Mouse (Mus musculus) kidney, postnatal 0 days (tissue): ENCODE measurements around the gene Amotl2. TPM values are rescaled to one million over a fixed set of nuclear protein-coding genes. Genes with fewer than 3 reads are reported as not detected.

Experiments used
- ATAC-seq: fragments of 200-750 bp; cut with Nextera tagmentation; replicated peaks from 2 replicates; pipeline ENCODE4 v1.8.0; 2017; ENCODE audit warnings: low read depth, moderate number of reproducible peaks, moderate TSS enrichment, moderate library complexity; ENCODE audit not compliant: low FRiP score
- DNase-seq: peaks from one replicate; pipeline ENCODE4 v3.0.0-alpha.2; 2016; ENCODE audit warnings: low spot score
- H3K27ac ChIP-seq: fragments of 300-500 bp; sonication (generic); 2 replicates; pipeline ENCODE4 v1.5.1; 2014; ENCODE audit warnings: mild to moderate bottlenecking
- H3K27me3 ChIP-seq: fragments of 300-500 bp; sonication (generic); 2 replicates; pipeline ENCODE4 v1.6.1; 2014; ENCODE audit warnings: low read length, mixed read lengths; ENCODE audit not compliant: insufficient read depth
- H3K36me3 ChIP-seq: fragments of 300-500 bp; sonication (generic); 2 replicates; pipeline ENCODE4 v1.6.1; 2014; ENCODE audit warnings: low read length, mixed read lengths; ENCODE audit not compliant: insufficient read depth
- H3K4me1 ChIP-seq: fragments of 300-500 bp; sonication (generic); replicated peaks from 2 replicates; pipeline ENCODE4 v1.6.1; 2014; ENCODE audit warnings: antibody characterized with exemption, low read length, mixed read lengths; ENCODE audit not compliant: insufficient read depth
- H3K4me2 ChIP-seq: fragments of 300-500 bp; sonication (generic); 2 replicates; pipeline ENCODE4 v1.6.1; 2014; ENCODE audit warnings: mild to moderate bottlenecking, low read length, moderate library complexity, mixed read lengths
- H3K4me3 ChIP-seq: fragments of 300-500 bp; sonication (generic); replicated peaks from 2 replicates; pipeline ENCODE4 v1.5.1; 2014; ENCODE audit warnings: low read depth, low read length
- H3K9ac ChIP-seq: fragments of 300-500 bp; sonication (generic); 2 replicates; pipeline ENCODE4 v1.6.1; 2014; ENCODE audit warnings: low read depth, low read length
- H3K9me3 ChIP-seq: fragments of 300-500 bp; sonication (generic); replicated peaks from 2 replicates; pipeline ENCODE4 v1.6.1; 2016; ENCODE audit warnings: low read length, inconsistent platforms, mixed read lengths
- CTCF ChIP-seq: IDR thresholded peaks from 2 replicates; pipeline ENCODE4 v1.5.1; 2016; ENCODE audit warnings: antibody characterized with exemption, low read depth, mild to moderate bottlenecking, moderate library complexity
- WGBS: fragments of 180-500 bp; shearing (Covaris S2); extraction: QIAGEN DNeasy Blood & Tissue Kit; methylation state at CpG from one replicate; pipeline ENCODE4 v1.1.7; 2014; 5-methylcytosine and 5-hydroxymethylcytosine counted together
- polyA plus RNA-seq: library from polyadenylated mRNA; unstranded; fragments of >200 nt; fragmentation: Nextera tagmentation; extraction: Ambion mirVana; gene quantifications from 2 replicates; pipeline ENCODE4 v1.2.1, GENCODE M21; 2015

Amotl2 gene
- polyA plus RNA-seq, 1 experiment from 2014 or later, result 44.3 TPM

DNA sequence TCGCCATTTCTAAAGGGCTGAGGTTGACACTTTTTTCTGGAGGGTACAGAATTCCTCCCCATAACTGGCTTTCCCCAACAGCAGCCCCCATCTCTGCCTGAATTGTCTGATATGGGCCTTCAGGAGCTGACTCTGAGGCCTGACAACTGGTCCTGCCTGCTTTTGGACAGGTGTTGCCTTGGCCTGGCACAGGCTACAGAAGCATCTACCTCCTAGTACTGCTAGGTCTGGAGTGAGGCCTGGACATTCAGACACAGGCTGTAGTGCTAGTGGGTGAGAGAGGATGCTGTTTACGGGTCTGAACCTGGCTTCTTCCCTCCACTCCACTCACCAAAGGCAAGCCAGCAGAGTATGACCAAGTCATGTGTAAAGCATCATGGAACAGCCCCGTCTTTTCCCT lies 10.3 kb downstream of the Amotl2 start:
- Histone ChIP-seq H3K27me3 (no peaks in the 10 kb centered on the region), H3K4me3 (no peak overlapping the region), H3K36me3 (peaks cover 85% of the 10 kb centered on the region), H3K4me2 (peak overlapping the region; percentile 39; the same call in 1 of the 2 replicates), H3K4me1 (peaks cover 63% of the 10 kb centered on the region), H3K27ac (peak overlapping the region; percentile 84), H3K9ac (no peak overlapping the region), H3K9me3 (no peaks in the 10 kb centered on the region)
- DNase-seq (no peak), ATAC-seq (no peak)
- TF ChIP-seq CTCF, result no peak
- 54% methylated on average over 3 of the region's 3 CpGs for WGBS

GRCm38 (mm10) chr9:102727662-102728468 lies 11.4 kb downstream of the Amotl2 start:
- Histone ChIP-seq H3K27ac (peak overlapping the region; percentile 84; the same call in 1 of the 2 replicates), H3K4me1 (peaks cover 53% of the 10 kb centered on the region), H3K9me3 (no peaks in the 10 kb centered on the region), H3K36me3 (peaks cover 85% of the 10 kb centered on the region), H3K4me3 (no peak overlapping the region), H3K9ac (no peak overlapping the region), H3K27me3 (no peaks in the 10 kb centered on the region), H3K4me2 (no peak overlapping the region)
- WGBS, result 68% methylated on average over 25 of the region's 25 CpGs
- TF ChIP-seq CTCF, result no peak
- ATAC-seq (no peak), DNase-seq (no peak)

DNA sequence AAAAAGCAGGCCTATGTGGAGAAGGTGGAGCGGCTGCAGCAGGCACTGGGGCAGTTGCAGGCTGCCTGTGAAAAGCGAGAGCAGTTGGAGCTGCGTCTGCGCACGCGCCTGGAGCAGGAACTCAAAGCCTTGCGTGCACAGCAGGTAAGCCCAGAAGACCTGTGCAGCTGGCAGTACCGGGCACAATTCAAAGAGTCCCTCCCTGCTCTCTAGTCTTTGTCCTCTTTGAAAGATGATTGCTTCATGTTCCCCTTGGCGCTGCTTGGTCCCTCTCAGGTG lies 11.9 kb downstream of the Amotl2 start:
- H3K4me3 ChIP-seq, result no peak overlapping the region
- WGBS, result 95% methylated on average over 9 of the region's 9 CpGs
- no peak overlapping the region for H3K4me2 ChIP-seq
- H3K4me1 ChIP-seq, result peaks cover 47% of the 10 kb centered on the region
- no peak for TF ChIP-seq CTCF
- ATAC-seq, result no peak
- no peak for DNase-seq
- H3K27ac ChIP-seq, result no peak overlapping the region; the same call in 1 of the 2 replicates
- H3K27me3 ChIP-seq, result no peaks in the 10 kb centered on the region
- H3K9me3 ChIP-seq, result no peaks in the 10 kb centered on the region
- H3K36me3 ChIP-seq, result peaks cover 82% of the 10 kb centered on the region
- H3K9ac ChIP-seq, result no peak overlapping the region

DNA sequence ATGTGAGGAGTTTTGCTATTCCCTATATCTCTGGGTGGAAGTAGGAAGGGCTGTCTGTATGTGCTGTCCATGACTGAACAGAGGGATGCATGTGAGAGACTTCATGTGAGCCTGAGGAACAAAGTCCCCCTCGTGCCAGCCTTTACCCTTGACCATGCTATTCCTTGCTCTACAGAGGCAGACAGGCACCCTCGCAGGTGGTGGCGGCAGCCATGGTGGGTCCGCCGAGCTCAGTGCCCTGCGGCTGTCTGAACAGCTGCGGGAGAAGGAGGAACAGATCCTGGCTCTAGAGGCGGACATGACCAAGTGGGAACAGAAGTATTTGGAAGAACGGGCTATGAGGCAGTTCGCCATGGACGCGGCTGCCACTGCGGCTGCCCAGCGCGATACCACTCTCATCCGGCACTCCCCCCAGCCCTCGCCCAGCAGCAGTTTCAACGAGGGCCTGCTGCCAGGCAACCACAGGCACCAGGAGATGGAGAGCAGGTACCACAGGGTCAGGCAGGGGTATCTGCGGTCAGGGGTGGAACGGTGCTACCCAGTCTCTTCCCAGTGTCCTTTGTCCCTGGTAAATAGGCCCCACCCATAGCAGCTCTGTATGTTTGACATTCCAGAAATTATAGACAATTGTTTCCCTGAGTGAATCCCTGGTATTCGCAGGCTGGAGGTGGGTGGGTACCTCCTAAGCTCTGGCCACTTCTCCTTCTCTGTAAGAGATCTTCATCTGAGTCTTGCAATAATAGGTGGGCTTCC lies 12.8 kb downstream of the Amotl2 start:
- no peaks in the 10 kb centered on the region for H3K9me3 ChIP-seq
- H3K27ac ChIP-seq, result peak overlapping the region; percentile 13; the same call in 1 of the 2 replicates
- no peak for TF ChIP-seq CTCF
- WGBS, result 91% methylated on average over 21 of the region's 21 CpGs
- peaks cover 79% of the 10 kb centered on the region for H3K36me3 ChIP-seq
- ATAC-seq, result no peak
- no peak overlapping the region for H3K4me3 ChIP-seq
- H3K27me3 ChIP-seq, result no peaks in the 10 kb centered on the region
- H3K4me2 ChIP-seq, result no peak overlapping the region
- peaks cover 46% of the 10 kb centered on the region for H3K4me1 ChIP-seq
- H3K9ac ChIP-seq, result no peak overlapping the region
- DNase-seq, result no peak

- ATAC-seq (no peak), DNase-seq (no peak)
- Histone ChIP-seq H3K4me1 (peaks cover 41% of the 10 kb centered on the region), H3K4me2 (no peak overlapping the region), H3K4me3 (no peak overlapping the region), H3K9me3 (no peaks in the 10 kb centered on the region), H3K27me3 (no peaks in the 10 kb centered on the region), H3K36me3 (peaks cover 72% of the 10 kb centered on the region), H3K9ac (no peak overlapping the region), H3K27ac (no peak overlapping the region)
- no peak for TF ChIP-seq CTCF
- WGBS, result 84% methylated on average over 14 of the region's 14 CpGs
Measured at GRCm38 (mm10) chr9:102729876-102730413, 13.5 kb downstream of the Amotl2 start.

GRCm38 (mm10) chr9:102731044-102731471 lies 14.6 kb downstream of the Amotl2 start:
- Histone ChIP-seq H3K9ac (no peak overlapping the region), H3K4me1 (peaks cover 33% of the 10 kb centered on the region), H3K27me3 (no peaks in the 10 kb centered on the region), H3K36me3 (peaks cover 67% of the 10 kb centered on the region), H3K9me3 (no peaks in the 10 kb centered on the region), H3K4me3 (no peak overlapping the region), H3K4me2 (no peak overlapping the region), H3K27ac (0 out of 2 replicates have a peak overlapping the region, but pooled peaks have one; percentile 66)
- DNase-seq (no peak), ATAC-seq (no peak)
- WGBS, result 51% methylated on average over 7 of the region's 7 CpGs
- no peak for TF ChIP-seq CTCF
